10 mouse cellular contexts compared by ENCODE assay signal in the genomic region with DNA sequence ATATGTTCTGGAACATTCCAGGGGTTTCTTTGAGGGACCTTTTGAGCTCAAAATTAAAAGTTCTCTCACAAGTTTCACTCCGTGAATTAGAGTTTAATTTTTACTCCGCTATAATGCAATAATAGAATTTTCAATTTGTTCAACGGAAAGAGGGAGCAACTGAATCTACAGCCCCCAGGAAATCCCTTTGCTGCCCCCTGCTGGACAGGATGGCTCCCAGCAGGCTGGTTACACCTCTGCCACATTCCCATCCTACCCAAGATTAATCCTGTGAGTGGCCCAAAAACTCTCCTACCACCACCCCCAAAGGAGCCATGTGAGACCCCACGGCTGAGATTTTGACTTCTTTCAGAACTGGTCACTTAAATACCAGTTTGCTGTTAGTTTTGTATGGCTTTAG.
DNase-seq lines count a peak whose midpoint lies in the region; ATAC-seq and TF ChIP-seq lines count a peak whose summit lies in the region.
"Had no signal": no experiment of that assay in that cellular context is flagged by ENCODE, and none has a peak within 500 bp of the region (broad histone marks: within the 10 kb centered on the region; RNA-seq: fewer than 3 reads in every experiment).

No protein-coding gene starts in this region.

- no peak overlapping the region for H3K4me3 ChIP-seq in layer of hippocampus, adult 2 months
- no peak overlapping the region for H3K4me3 ChIP-seq in cortical plate, adult 2 months (ENCODE audit: insufficient read depth, low read length)
- H3K4me3 ChIP-seq in neural tube, embryonic 15.5 days (replicated peaks) = no peak overlapping the region
- H3K4me3 ChIP-seq: heart, embryonic 15.5 days had no signal

- H3K27me3 ChIP-seq in neural tube, embryonic 15.5 days (replicated peaks) = no peaks in the 10 kb centered on the region
- H3K27me3 ChIP-seq: heart, embryonic 15.5 days had no signal

- no peak overlapping the region for H3K4me2 ChIP-seq in neural tube, embryonic 15.5 days
- H3K4me2 ChIP-seq: heart, embryonic 15.5 days had no signal

- H3K36me3 ChIP-seq in neural tube, embryonic 15.5 days = peaks cover 4% of the 10 kb centered on the region; the same call in 1 of the 2 replicates

- no peaks in the 10 kb centered on the region for H3K9me3 ChIP-seq in neural tube, embryonic 15.5 days (replicated peaks)
- H3K9me3 ChIP-seq: heart, embryonic 15.5 days had no signal

- no peak for ATAC-seq in neural tube, embryonic 15.5 days (ENCODE audit: low FRiP score)

- no peak overlapping the region for H3K27ac ChIP-seq in layer of hippocampus, adult 2 months
- H3K27ac ChIP-seq in cortical plate, adult 2 months (ENCODE audit: insufficient read depth, low read length) = no peak overlapping the region
- no peak overlapping the region for H3K27ac ChIP-seq in neural tube, embryonic 15.5 days (replicated peaks)
- H3K27ac ChIP-seq: heart, embryonic 15.5 days; macrophage had no signal

- DNase-seq in cerebellum, postnatal 14 days = peak; percentile 55 to 74
- DNase-seq in cerebellum, adult 11 months = no peak
- DNase-seq in layer of hippocampus, adult 2 months (ENCODE audit: low spot score in 2 of 2) = peak; percentile 30 to 67
- no peak for DNase-seq in layer of hippocampus, adult 9-10 months (ENCODE audit: low spot score)
- DNase-seq in ES-CJ7 (ENCODE audit: low read depth, low spot score) = peak; percentile 66
- peak; percentile 51 for DNase-seq in lung, postnatal 14 days

- TF ChIP-seq CTCF in layer of hippocampus, adult 2 months (conservative IDR thresholded peaks at IDR 0.05) = peak; percentile 84
- TF ChIP-seq CTCF in cortical plate, adult 2 months (IDR thresholded peaks at IDR 0.05; ENCODE audit: extremely low read depth, insufficient read depth, low read length) = peak; percentile 42

- WGBS in neural tube, embryonic 15.5 days = 83% methylated on average over 4 of the region's 4 CpGs

- no peaks in the 10 kb centered on the region for H3K4me1 ChIP-seq in cortical plate, adult 2 months (ENCODE audit: control insufficient read depth, insufficient read depth, low read length)
- H3K4me1 ChIP-seq in neural tube, embryonic 15.5 days = no peaks in the 10 kb centered on the region
- H3K4me1 ChIP-seq: heart, embryonic 15.5 days had no signal

- no peak for TF ChIP-seq POLR2A in cortical plate, adult 2 months (IDR thresholded peaks at IDR 0.05; ENCODE audit: extremely low read depth, insufficient read depth, low read length)

- no peak overlapping the region for H3K9ac ChIP-seq in neural tube, embryonic 15.5 days (replicated peaks)
- H3K9ac ChIP-seq: heart, embryonic 15.5 days had no signal

Comparison
In these comparisons a context has a peak if more than half of its experiments do, and no peak if none do; other contexts are left out.
1. DNase-seq: peak in cerebellum, postnatal 14 days (2 of 2), layer of hippocampus, adult 2 months (2 of 2), ES-CJ7 (single experiment) and lung, postnatal 14 days (single experiment); none in cerebellum, adult 11 months (single experiment) and layer of hippocampus, adult 9-10 months (single experiment).